Mouse (Mus musculus) left cerebral cortex, adult 9 months (tissue): ENCODE results near the gene Pcdh8.

Source experiments
- DNase-seq, 2 experiments: peaks; one replicate each; pipeline ENCODE4 v3.0.0; 2022; ENCODE audit warnings: low spot score in 2 of 2

The Pcdh8 gene

DNA sequence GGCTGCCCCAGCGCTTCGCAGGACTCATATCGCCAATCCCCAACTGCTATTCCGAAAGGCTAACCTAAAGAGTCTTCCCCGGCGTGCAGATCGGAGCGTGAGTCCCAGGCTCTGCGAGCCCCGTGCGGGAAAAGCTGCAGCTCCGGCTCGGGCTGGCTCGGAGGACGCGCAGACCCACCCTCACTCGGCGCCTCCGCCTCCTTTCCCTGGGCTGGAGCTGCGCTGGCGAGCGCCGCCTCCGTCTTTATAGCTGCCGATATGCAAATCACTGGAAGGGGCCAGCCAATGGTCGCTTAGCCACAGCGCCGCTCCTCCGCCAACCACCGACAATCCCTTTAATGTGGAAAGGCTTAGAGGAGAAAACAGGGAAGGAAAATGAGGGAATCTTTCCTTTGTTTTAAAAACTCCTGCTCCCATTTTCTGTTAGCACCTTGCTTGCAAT lies at the start of gene Pcdh8:
TSS of gene Pcdh8 (minus strand) at position 219 of the 442 bp plus-strand sequence.
- DNase-seq, result peak; percentile 72 to 91

- DNase-seq, result no peak
Observed at GRCm38 (mm10) chr14:79814709-79815108, 43.6 kb upstream of the Pcdh8 start.

DNA sequence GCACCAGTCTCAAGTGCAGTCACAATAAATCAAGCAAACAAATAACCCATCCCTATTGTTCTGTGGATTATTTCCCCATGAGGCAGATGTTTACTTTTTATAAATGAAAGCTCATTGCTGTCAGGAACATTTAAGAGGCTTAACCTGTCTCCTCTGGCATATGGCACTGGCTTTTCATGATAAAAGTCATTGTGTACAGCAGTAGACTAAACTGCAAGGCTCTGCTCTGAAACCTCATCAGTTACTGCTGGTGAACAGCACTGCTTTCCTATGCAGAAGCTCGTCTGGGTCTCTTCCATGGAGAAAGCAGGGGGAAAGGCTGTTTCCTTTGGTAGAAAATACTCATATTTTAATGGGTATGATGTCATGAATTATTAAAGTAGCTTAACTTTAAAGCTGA lies 43.0 kb upstream of the Pcdh8 start:
- no peak for DNase-seq

DNA sequence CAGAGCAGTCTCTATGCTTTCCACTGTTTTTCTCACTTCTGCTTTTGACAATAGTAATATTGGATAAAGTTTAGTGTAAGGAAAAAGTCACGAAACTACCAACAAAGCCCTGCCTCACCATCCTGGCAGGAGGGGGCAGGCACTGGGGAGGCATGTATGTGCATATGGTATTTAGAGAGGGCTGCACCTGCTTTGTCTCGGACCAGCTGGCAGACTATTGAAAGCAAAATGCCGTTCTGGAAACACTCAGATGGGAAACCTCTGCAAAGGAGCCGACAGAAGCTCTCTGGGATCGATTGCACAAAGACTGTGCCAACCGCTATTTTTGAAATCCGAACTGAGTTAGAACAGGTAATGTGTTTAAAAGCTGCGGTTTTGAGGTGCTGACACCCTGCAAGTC lies 22.1 kb upstream of the Pcdh8 start:
- DNase-seq, result peak in 1 of 2 experiments; percentile 50

- no peak for DNase-seq
Observed at GRCm38 (mm10) chr14:79789535-79789934, 18.4 kb upstream of the Pcdh8 start.

GRCm38 (mm10) chr14:79788656-79789204 lies 17.6 kb upstream of the Pcdh8 start:
- DNase-seq, result no peak

- DNase-seq, result no peak
Observed at GRCm38 (mm10) chr14:79787918-79788317, 16.8 kb upstream of the Pcdh8 start.

GRCm38 (mm10) chr14:79785400-79785799 lies 14.3 kb upstream of the Pcdh8 start:
- no peak for DNase-seq

- DNase-seq, result no peak
Observed at GRCm38 (mm10) chr14:79780889-79781288, 9.8 kb upstream of the Pcdh8 start.

DNA sequence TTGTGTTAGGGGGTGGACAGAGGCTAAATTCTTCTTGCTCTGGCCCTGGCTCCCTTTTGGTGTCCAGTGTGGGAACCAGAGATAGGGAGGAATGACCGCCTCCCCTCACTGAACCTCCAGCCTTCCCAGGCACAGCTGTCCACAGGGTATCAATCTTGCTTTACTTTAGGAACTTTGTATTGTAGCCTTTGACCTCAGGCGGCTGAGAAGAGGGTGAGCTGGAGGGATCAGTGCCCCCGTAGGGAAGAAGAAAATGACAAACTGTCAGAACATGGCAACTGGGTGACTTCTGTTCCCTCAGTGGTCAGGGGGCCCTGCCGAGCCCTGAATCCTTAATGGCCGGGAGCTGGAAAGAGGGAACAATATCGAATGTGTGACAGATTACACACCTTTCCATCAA lies 9.2 kb upstream of the Pcdh8 start:
- no peak for DNase-seq

GRCm38 (mm10) chr14:79779841-79780240 lies 8.7 kb upstream of the Pcdh8 start:
- no peak for DNase-seq

DNA sequence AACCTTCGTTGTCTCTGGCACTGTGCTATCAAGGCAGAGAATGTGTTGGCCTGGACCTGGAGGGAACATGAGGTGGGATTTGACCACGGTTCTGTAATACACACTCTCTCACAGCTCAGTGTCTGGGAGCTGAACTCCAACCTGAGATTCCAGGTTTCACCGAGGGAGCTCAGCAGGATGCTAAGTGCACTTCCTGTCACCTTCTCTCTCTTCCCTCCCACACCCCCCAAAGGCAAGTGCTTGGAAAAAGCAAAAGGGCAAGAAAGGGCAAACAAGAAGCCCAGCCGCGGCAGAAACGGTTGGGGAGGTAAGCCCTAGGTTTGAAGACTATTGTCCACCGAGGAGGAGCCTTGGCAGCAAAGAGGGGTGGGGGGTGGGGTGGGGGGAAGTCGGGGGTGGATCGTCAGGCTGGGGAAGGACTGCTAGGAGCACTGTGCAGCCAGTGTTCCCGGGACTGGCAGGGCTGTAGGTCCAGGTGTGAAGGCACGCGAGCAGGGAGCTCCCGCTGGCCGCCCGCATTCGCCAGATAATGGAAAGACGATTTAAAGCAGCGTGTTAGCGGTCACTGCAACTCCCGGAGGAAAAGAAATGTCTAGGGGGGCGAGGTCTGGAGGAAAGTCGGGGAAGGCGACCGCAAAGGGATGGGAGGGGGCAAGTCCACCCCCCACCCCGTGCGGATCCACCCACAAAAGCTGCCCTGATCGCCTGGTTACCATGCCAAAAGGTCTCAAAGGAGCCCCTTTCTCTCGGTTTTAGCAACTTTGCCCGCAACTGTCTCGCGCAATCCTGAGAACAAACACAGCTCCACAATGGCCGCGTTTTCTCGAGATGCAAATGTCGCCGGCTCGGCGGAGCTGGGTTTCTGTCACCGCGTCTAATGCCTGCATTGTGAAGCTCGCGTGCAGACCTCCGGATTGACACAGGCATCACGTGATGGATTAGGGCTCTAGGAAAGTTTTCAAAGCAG lies 2.6 kb upstream of the Pcdh8 start:
- DNase-seq, result peak in 1 of 2 experiments; percentile 18

- no peak for DNase-seq
Observed at GRCm38 (mm10) chr14:79771802-79772511, 845 bp upstream of the Pcdh8 start.

DNA sequence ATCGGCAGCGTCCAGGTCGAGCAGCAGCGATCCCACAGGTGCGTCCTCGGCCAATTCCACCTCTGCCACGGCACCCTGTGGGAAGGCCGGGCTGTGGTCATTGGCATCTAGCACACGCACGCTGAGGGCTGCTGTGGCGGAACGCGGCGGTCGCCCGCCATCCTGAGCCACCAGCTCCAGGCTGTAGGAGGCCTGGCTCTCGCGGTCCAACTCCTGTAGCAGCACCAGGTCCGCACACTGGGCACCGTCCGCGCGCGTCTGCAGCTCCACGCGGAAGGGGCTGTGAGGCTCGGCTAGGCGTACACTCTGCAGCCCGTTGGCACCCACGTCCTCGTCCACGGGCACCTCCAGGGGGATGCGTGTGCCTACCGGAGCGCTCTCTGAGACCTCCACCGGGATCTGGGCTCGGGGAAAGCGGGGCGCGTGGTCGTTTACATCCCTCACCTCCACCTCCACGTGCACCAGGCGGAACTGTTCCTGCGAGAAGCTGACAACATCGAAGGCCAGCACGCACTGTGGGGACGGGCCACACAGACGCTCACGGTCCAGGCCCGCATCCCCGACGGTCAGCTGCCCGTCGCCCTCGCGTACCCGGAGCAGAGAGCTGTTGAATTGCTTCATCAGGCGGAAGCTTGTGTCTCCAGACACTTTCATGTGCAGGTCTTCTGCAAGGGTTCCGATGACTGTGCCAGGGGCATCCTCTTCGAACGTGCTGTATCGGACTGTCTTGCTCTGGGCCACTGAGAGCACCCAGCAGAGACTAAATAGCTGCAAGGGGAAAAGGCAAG lies 612 bp downstream of the Pcdh8 start:
- no peak for DNase-seq

DNA sequence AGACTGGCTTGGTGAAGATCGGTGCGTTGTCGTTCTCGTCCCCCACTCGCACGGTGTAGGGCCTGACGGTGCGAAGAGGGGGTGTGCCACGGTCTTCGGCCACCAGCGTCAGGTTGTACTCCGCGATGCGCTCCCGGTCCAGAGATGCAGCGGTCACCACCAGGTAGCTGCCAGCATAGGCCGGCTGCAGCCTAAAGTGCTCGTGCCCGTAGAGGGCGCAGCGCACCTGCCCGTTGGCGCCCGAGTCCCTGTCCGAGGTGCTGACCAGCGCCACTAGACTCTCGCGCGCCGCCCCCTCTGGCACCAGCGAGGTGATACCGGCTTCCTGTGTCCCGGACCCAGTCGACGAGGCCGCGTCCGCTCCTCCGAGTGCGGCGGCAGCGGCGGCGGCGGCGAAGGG lies 1.5 kb downstream of the Pcdh8 start:
- DNase-seq, result peak in 1 of 2 experiments; percentile 31

- no peak for DNase-seq
Observed at GRCm38 (mm10) chr14:79768996-79769395, 2.1 kb downstream of the Pcdh8 start.

GRCm38 (mm10) chr14:79768076-79768830 lies 2.9 kb downstream of the Pcdh8 start:
- no peak for DNase-seq

DNA sequence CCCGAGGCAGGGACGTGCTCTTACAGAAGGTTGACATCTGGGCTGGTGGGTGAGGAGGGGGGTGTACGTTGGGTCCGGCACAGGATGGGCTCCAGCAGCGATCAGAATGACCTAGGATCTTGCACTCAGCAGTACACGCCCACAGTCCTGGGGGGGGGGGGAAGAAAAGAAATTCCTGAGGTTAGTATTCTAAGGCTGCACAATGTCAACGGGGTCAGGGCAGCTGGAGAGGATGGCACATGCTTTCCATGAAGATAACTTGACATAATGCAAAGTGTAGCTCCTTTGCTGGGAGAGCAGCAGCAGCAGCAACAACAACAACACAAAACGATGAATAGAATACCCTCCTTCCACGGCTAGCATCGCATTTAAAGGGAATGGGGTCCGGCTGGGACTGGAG lies 3.5 kb downstream of the Pcdh8 start:
- DNase-seq, result no peak

- DNase-seq, result no peak
Observed at GRCm38 (mm10) chr14:79765196-79765765, 5.8 kb downstream of the Pcdh8 start.

DNA sequence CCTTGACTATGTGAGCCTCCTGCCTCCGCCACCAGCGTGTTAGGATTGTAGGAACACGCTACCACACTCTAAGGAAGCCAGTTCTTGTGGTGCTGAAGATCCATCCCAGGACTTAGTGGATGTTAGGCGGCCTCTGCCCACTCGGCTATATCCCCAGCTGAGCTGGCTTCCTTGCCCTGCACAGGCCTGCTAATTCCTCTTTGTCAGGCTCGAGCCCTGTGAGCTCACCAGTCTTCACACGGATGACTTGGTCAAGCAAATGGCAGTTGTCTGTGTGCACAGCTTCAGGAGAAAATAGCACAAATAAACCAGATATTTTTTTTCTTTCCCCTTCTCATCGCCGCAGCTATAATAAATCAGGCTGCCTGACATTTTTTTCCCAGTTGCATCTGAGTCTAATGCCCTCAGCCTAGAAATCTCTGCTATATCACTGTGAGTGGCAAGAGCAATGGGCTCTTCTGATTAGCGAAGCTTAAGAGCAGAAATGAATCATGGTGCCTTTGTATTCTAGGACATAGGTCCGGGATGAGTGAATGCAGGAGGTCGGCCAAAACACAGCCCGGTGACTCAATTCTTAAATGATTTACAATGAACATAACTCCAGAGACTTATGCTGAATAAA lies 16.4 kb downstream of the Pcdh8 start:
- no peak for DNase-seq
